Mouse (Mus musculus) ZHBTc4 (cell line): ENCODE measurements at regions not wholly inside any gene's neighbourhood (a gene's known extent, or its start where the extent isn't known, plus 50 kb on each side); places are given as distances from the start of the nearest gene placed in this dataset.

Experiments used
- DNase-seq: peaks from one replicate; pipeline ENCODE4 v3.0.0-alpha.2; 2011; ENCODE audit warnings: low read depth, low spot score

GRCm38 (mm10) chr1:9434952-9435664 lies 1978.8 kb upstream of the A830018L16Rik start:
- DNase-seq = no peak

GRCm38 (mm10) chr1:9442937-9443336 lies 1971.0 kb upstream of the A830018L16Rik start:
- peak; percentile 64 for DNase-seq

- peak; percentile 84 for DNase-seq
Measured at GRCm38 (mm10) chr1:9469512-9469911, 1944.4 kb upstream of the A830018L16Rik start.

GRCm38 (mm10) chr1:9470003-9470402 lies 1943.9 kb upstream of the A830018L16Rik start:
- DNase-seq = peak; percentile 93
